Comparison of ENCODE assay signal across 26 mouse cellular contexts in genomic region chr3:67524768-67525167, GRCm38 (mm10). TPM values are rescaled to one million over a fixed set of nuclear protein-coding genes. Genes with fewer than 3 reads are reported as not detected.
DNase-seq lines count a peak whose midpoint lies in the region; ATAC-seq and TF ChIP-seq lines count a peak whose summit lies in the region.
"Had no signal": no experiment of that assay in that cellular context is flagged by ENCODE, and none has a peak within 500 bp of the region (broad histone marks: within the 10 kb centered on the region; RNA-seq: fewer than 3 reads in every experiment).

No protein-coding gene starts in this region.

- TF ChIP-seq CTCF in spleen, adult 2 months (IDR thresholded peaks at IDR 0.05; ENCODE audit: extremely low read depth, insufficient read depth, insufficient read length, insufficient replicate concordance): no peak
- no peak for TF ChIP-seq CTCF in forebrain, postnatal 0 days (IDR thresholded peaks at IDR 0.05; ENCODE audit: low read depth)

- H3K4me3 ChIP-seq in spleen, adult 2 months (ENCODE audit: extremely low read depth, insufficient read depth, insufficient read length): no peak overlapping the region
- H3K4me3 ChIP-seq in forebrain, postnatal 0 days (ENCODE audit: low read depth, low read length): no peak overlapping the region
- H3K4me3 ChIP-seq: forebrain, embryonic 13.5 days; heart, adult 2 months; heart, embryonic 12.5 days; hindbrain, embryonic 13.5 days; liver, embryonic 15.5 days; midbrain, embryonic 13.5 days had no signal

- H3K4me1 ChIP-seq in spleen, adult 2 months (ENCODE audit: control insufficient read depth, insufficient read depth, insufficient read length): peaks cover 2% of the 10 kb centered on the region; the same call in 1 of the 2 replicates
- no peaks in the 10 kb centered on the region for H3K4me1 ChIP-seq in forebrain, postnatal 0 days (ENCODE audit: insufficient read depth)
- H3K4me1 ChIP-seq: forebrain, embryonic 13.5 days; hindbrain, embryonic 13.5 days; liver, embryonic 15.5 days; midbrain, embryonic 13.5 days had no signal

- H3K36me3 ChIP-seq in spleen, adult 2 months (ENCODE audit: control insufficient read depth, insufficient read depth, low read length): no peaks in the 10 kb centered on the region
- no peaks in the 10 kb centered on the region for H3K36me3 ChIP-seq in splenic B cell, adult 2 months (ENCODE audit: control insufficient read depth, insufficient read depth, low read length, poor library complexity, severe bottlenecking)
- H3K36me3 ChIP-seq in forebrain, postnatal 0 days (ENCODE audit: insufficient read depth): no peaks in the 10 kb centered on the region
- H3K36me3 ChIP-seq: heart, embryonic 12.5 days; hindbrain, embryonic 13.5 days; liver, embryonic 15.5 days; midbrain, embryonic 13.5 days had no signal

- TF ChIP-seq POLR2A in spleen, adult 2 months (IDR thresholded peaks at IDR 0.05; ENCODE audit: low read depth, low read length): no peak

- no peak overlapping the region for H3K27ac ChIP-seq in spleen, adult 2 months (ENCODE audit: insufficient read depth, low read length)
- no peak overlapping the region for H3K27ac ChIP-seq in forebrain, postnatal 0 days (ENCODE audit: low read depth, low read length)
- H3K27ac ChIP-seq: forebrain, embryonic 13.5 days; heart, adult 2 months; hindbrain, embryonic 13.5 days; liver, embryonic 15.5 days; midbrain, embryonic 13.5 days had no signal

- no peak for ATAC-seq in forebrain, postnatal 0 days
- ATAC-seq: forebrain, embryonic 13.5 days; intestine, embryonic 16.5 days; midbrain, embryonic 13.5 days had no signal

- no peaks in the 10 kb centered on the region for H3K27me3 ChIP-seq in spleen, adult 2 months (ENCODE audit: control insufficient read depth, insufficient read depth, low read length)
- no peaks in the 10 kb centered on the region for H3K27me3 ChIP-seq in splenic B cell, adult 2 months (ENCODE audit: control insufficient read depth, insufficient read depth, low read length, poor library complexity, severe bottlenecking)
- H3K27me3 ChIP-seq in forebrain, postnatal 0 days (ENCODE audit: insufficient read depth, low read length): no peaks in the 10 kb centered on the region
- H3K27me3 ChIP-seq: forebrain, embryonic 13.5 days; heart, embryonic 12.5 days; hindbrain, embryonic 13.5 days; liver, embryonic 15.5 days; midbrain, embryonic 13.5 days had no signal

- no peak overlapping the region for H3K4me2 ChIP-seq in forebrain, postnatal 0 days (ENCODE audit: low read depth)
- H3K4me2 ChIP-seq: forebrain, embryonic 13.5 days; heart, embryonic 12.5 days; hindbrain, embryonic 13.5 days; liver, embryonic 15.5 days; midbrain, embryonic 13.5 days had no signal

- no peaks in the 10 kb centered on the region for H3K9me3 ChIP-seq in forebrain, postnatal 0 days (ENCODE audit: low read length)
- H3K9me3 ChIP-seq: forebrain, embryonic 13.5 days; heart, embryonic 12.5 days; hindbrain, embryonic 13.5 days; liver, embryonic 15.5 days; midbrain, embryonic 13.5 days had no signal

- 49% methylated on average over 6 of the region's 6 CpGs for WGBS in spleen, adult 2 months
- 89% methylated on average over 6 of the region's 6 CpGs for WGBS in forebrain, postnatal 0 days

- peak; percentile 75 to 79 for DNase-seq in B cell, adult 2 months
- peak; percentile 19 for DNase-seq in MN1 (ENCODE audit: low spot score)
- peak; percentile 32 to 73 for DNase-seq in spleen, adult 2 months (ENCODE audit: low read depth in 1 of 2, low spot score in 2 of 2)
- DNase-seq in splenic B cell, adult 2 months (ENCODE audit: low read depth, low spot score): peak; percentile 79
- DNase-seq in cerebellum, postnatal 4 days (ENCODE audit: low spot score in 2 of 2): no peak
- DNase-seq in forebrain, postnatal 0 days: no peak
- DNase-seq: adrenal gland, postnatal 25 days; cerebellum, adult 2 months; cerebellum, postnatal 14 days; gastrocnemius, postnatal 25 days; heart, postnatal 4 days; kidney, adult 8-10 months; kidney, postnatal 10 days; layer of hippocampus, adult 9-11 months; retina, postnatal 1 day; right cerebral cortex, postnatal 25 days; thymus, postnatal 4 days had no signal

- no peak overlapping the region for H3K9ac ChIP-seq in forebrain, postnatal 0 days
- H3K9ac ChIP-seq: forebrain, embryonic 13.5 days; heart, embryonic 12.5 days; hindbrain, embryonic 13.5 days; liver, embryonic 15.5 days; midbrain, embryonic 13.5 days had no signal

RNA-seq across cellular contexts. Expression of gene Rarres1, which starts 9.4 kb away (rescaled TPM):
- polyA plus RNA-seq in spleen, adult 2 months (2012; rRNA removed): 0.68 and 1.5 TPM in 2 replicates
- 0.69 and 2.6 TPM in 2 replicates for total RNA-seq in forebrain, postnatal 0 days (2014; rRNA removed)
- 2.0 and 2.4 TPM in 2 replicates for polyA plus RNA-seq in forebrain, postnatal 0 days (2015; fragmentation: Nextera tagmentation; extraction: Ambion mirVana)
- total RNA-seq: megakaryocyte-erythroid progenitor cell, adult 5-6 weeks; MEL had no signal

RNA-seq across cellular contexts. Expression of gene Mfsd1, which starts 57.8 kb away (rescaled TPM):
- polyA plus RNA-seq in spleen, adult 2 months (2012; rRNA removed): 32.9 and 34.8 TPM in 2 replicates
- 22.6 and 27.1 TPM in 2 replicates for total RNA-seq in forebrain, postnatal 0 days (2014; rRNA removed)
- 27.3 and 29.0 TPM in 2 replicates for polyA plus RNA-seq in forebrain, postnatal 0 days (2015; fragmentation: Nextera tagmentation; extraction: Ambion mirVana)

Comparison
In these comparisons a context has a peak if more than half of its experiments do, and no peak if none do; other contexts are left out.
1. DNase-seq: peak in B cell, adult 2 months (2 of 2), MN1 (single experiment), spleen, adult 2 months (2 of 2) and splenic B cell, adult 2 months (single experiment); none in cerebellum, postnatal 4 days (0 of 2) and forebrain, postnatal 0 days (single experiment).